9 mouse cellular contexts compared by ENCODE assay signal in the genomic region with DNA sequence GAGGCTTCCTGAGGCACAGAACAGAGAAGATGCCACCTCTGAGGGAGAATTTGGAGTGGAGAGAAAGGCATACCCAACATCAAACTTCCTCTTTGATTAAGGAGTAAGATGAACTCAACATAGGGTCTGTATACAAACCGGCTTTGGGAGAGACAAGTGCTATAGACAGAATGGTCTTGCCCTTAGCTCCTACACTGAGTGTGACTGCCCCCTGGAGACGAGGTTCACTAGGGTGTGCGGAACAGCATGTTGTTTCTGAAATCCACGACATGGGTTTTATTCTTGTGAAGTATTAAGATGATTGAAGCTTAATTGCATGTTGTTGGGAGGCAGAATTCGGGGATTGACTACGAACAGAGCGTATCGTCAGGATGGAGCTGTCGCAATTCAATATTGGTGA.
DNase-seq lines count a peak whose midpoint lies in the region; TF ChIP-seq lines count a peak whose summit lies in the region.
"Had no signal": no experiment of that assay in that cellular context is flagged by ENCODE, and none has a peak within 500 bp of the region (broad histone marks: within the 10 kb centered on the region; RNA-seq: fewer than 3 reads in every experiment).

No protein-coding gene starts in this region.

- TF ChIP-seq CTCF in gastrocnemius, adult 2 months (IDR thresholded peaks at IDR 0.05): peak; percentile 70

- intact Hi-C loops in gastrocnemius, adult 2 months (cut with DNase I): loop anchor here (10.0 kb wide), 2 partner anchors 394 to 564 kb away; a partner anchor contains a TSS

- no peak overlapping the region for H3K4me3 ChIP-seq in gastrocnemius, adult 2 months
- H3K4me3 ChIP-seq: megakaryocyte, embryonic 14.5 days had no signal

- no peak overlapping the region for H3K27ac ChIP-seq in gastrocnemius, adult 2 months

- peak; percentile 69 for DNase-seq in gastrocnemius, adult 2 months
- no peak for DNase-seq in gastrocnemius, adult 8-10 months (ENCODE audit: low spot score in 2 of 2)
- DNase-seq in urinary bladder, postnatal 25 days (ENCODE audit: low spot score): peak; percentile 39
- no peak for DNase-seq in urinary bladder, postnatal 4 days (ENCODE audit: low spot score in 2 of 2)
- peak; percentile 36 for DNase-seq in gastrocnemius, postnatal 10 days
- DNase-seq in layer of hippocampus, postnatal 36 days: peak; percentile 4 to 15
- peak; percentile 38 for DNase-seq in right cerebral cortex, postnatal 14 days
- no peak for DNase-seq in cerebellum, adult 11-12 months

Comparison
In these comparisons a context has a peak if more than half of its experiments do, and no peak if none do; other contexts are left out.
1. DNase-seq: peak in gastrocnemius, adult 2 months (single experiment), urinary bladder, postnatal 25 days (single experiment), gastrocnemius, postnatal 10 days (single experiment), layer of hippocampus, postnatal 36 days (2 of 2) and right cerebral cortex, postnatal 14 days (single experiment); none in gastrocnemius, adult 8-10 months (0 of 2), urinary bladder, postnatal 4 days (0 of 2) and cerebellum, adult 11-12 months (single experiment).